Mouse (Mus musculus) E14TG2a.4 (cell line): Measurements from ENCODE around the gene Cfap161.

Experiments used
- CTCF ChIP-seq: conservative IDR thresholded peaks from 2 replicates; pipeline ENCODE4 v1.5.1; 2014; ENCODE audit warnings: low read length
- NANOG ChIP-seq: IDR thresholded peaks from 2 replicates; pipeline ENCODE4 v1.6.1; 2014; ENCODE audit warnings: borderline replicate concordance, low read length, mixed read lengths

DNA sequence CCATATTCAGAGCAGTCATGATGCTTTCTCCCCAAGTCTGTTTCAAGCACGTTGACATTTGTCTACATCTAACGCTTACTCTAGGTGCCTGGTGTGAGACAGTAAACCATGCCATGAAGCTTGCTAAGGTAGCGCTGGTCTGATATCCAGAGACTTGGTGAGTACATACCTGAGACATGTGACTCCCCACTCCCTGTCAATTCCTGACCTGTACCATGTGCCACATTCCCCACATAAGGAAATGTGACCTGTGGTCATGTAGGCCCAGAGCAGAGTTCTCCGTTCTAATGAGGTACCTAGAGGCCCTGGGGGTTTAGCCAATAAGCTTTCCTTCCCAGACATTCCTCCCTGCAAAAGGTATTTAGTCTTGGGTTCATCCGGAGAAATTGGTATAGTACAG, 22.2 kb upstream of the Cfap161 start:
- TF ChIP-seq NANOG (no peak), CTCF (no peak)
